Mouse (Mus musculus) liver, adult 2 months (tissue): ENCODE measurements around the gene LTO1. TPM values are rescaled to one million over a fixed set of nuclear protein-coding genes. Genes with fewer than 3 reads are reported as not detected.

ENCODE experiments used
- DNase-seq: peaks from one replicate; pipeline ENCODE4 v3.0.0-alpha.2; 2011; ENCODE audit warnings: low read depth, low spot score; ENCODE audit errors: extremely low read depth
- H3K27ac ChIP-seq: fragments of 200-500 bp; replicated peaks from 2 replicates; pipeline ENCODE4 v1.5.1; 2012; ENCODE audit warnings: low read depth, mild to moderate bottlenecking, control low read depth, inconsistent platforms, low read length; ENCODE audit not compliant: insufficient read depth
- H3K27me3 ChIP-seq: fragments of 200-500 bp; 2 replicates; pipeline ENCODE4 v1.6.1; 2012; ENCODE audit warnings: mild to moderate bottlenecking, moderate library complexity, low read length, inconsistent platforms; ENCODE audit not compliant: control insufficient read depth, insufficient read depth
- H3K36me3 ChIP-seq: fragments of 200-500 bp; 2 replicates; pipeline ENCODE4 v1.6.1; 2012; ENCODE audit warnings: low read length, inconsistent platforms; ENCODE audit not compliant: control insufficient read depth, insufficient read depth
- H3K4me1 ChIP-seq: fragments of 200-500 bp; 2 replicates; pipeline ENCODE4 v1.6.1; 2011; ENCODE audit warnings: low read length; ENCODE audit not compliant: control insufficient read depth, insufficient read depth
- H3K4me3 ChIP-seq: fragments of 200-500 bp; 2 replicates; pipeline ENCODE4 v1.5.1; 2011; ENCODE audit warnings: low read depth, mild to moderate bottlenecking, control low read depth, low read length, moderate library complexity; ENCODE audit not compliant: insufficient read depth
- H3K79me2 ChIP-seq: fragments of 200-500 bp; 2 replicates; pipeline ENCODE4 v1.6.1; 2012; ENCODE audit warnings: inconsistent platforms, mild to moderate bottlenecking, low read length, moderate library complexity; ENCODE audit not compliant: control insufficient read depth, insufficient read depth
- H3K9ac ChIP-seq: fragments of 200-500 bp; 2 replicates; pipeline ENCODE4 v1.6.1; 2012; ENCODE audit warnings: low read depth, mild to moderate bottlenecking, control low read depth, inconsistent platforms, low read length
- CTCF ChIP-seq: fragments of 200-500 bp; IDR thresholded peaks from 2 replicates; pipeline ENCODE4 v1.5.1; 2011; ENCODE audit warnings: low read depth, low read length, control low read depth
- POLR2A ChIP-seq: fragments of 200-500 bp; IDR thresholded peaks from 2 replicates; pipeline ENCODE4 v1.6.1; 2011; ENCODE audit warnings: low read length, control low read depth; ENCODE audit not compliant: insufficient read depth; ENCODE audit errors: extremely low read depth
- WGBS: fragments of 180-500 bp; shearing (Covaris S2); methylation state at CpG from one replicate; pipeline ENCODE4 v1.1.7; 2018; 5-methylcytosine and 5-hydroxymethylcytosine counted together
- polyA plus RNA-seq: library from polyadenylated mRNA; depleted of rRNA; stranded (reverse); fragments of >200 nt; gene quantifications from 2 replicates; pipeline ENCODE4 v1.2.3, GENCODE M21; 2012
- total RNA-seq: library from RNA; depleted of rRNA; stranded (reverse); fragments of >200 nt; gene quantifications from 2 replicates; pipeline ENCODE4 v1.2.3, GENCODE M21; 2014

The LTO1 gene
- total and polyA plus RNA-seq, 2 experiments, result 8.9 to 11.2 TPM

DNA sequence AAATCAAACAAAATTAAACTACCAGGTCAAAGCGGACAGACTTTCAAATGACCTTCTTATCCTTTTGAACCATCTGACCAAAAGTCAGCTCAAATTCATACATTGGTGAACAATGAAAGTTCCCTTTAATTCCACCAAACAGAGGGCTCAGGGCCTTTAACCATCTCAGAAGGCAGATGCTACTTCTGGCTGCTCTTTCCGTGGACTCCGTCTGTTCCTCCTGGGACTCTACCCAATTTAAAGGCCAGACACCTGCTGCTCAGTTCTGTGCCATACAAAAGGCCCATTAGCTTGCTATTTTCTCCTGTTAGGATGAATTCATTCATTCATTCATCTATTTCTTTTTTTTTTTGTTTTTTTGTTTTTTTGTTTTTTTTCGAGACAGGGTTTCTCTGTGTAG lies 2.0 kb upstream of the LTO1 start:
- Histone ChIP-seq H3K4me1 (peaks cover 7% of the 10 kb centered on the region), H3K4me3 (no peak overlapping the region), H3K27ac (no peak overlapping the region), H3K27me3 (no peaks in the 10 kb centered on the region), H3K9ac (no peak overlapping the region), H3K79me2 (peaks cover 7% of the 10 kb centered on the region; the same call in 1 of the 2 replicates), H3K36me3 (no peaks in the 10 kb centered on the region)
- DNase-seq, result no peak
- TF ChIP-seq POLR2A, result no peak
- no peak for TF ChIP-seq CTCF
- 95% methylated on average over 4 of the region's 4 CpGs for WGBS

DNA sequence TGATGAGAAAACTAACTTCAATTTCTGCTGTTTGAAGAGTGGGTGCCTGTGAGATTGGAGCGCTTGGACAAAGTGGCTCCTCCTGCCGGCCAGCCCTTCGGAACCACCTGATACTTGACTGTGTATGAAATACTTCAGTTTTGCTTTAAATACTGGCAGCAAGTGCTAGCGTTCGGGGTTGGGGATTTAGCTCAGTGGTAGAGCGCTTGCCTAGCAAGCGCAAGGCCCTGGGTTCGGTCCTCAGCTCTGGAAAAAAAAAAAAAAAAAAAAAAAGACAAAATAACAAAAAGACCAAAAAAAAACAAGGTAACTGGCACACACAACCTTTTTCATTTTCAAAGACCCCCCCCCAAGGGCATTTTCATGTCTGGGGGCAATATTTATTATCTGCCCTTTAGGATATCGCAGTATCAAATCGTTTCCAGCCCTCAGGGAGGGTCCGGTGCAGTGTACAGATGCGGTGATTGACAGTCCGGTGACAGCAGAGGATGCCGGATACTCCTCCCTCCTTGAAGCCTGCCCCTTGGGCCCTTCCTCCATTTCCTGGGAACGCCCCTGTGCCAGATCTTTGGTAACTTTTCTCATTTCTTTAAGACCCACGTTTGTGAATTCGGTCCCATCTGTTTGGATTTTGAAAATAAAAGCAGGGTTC lies 478 bp upstream of the LTO1 start:
- H3K4me1 ChIP-seq, result peaks cover 7% of the 10 kb centered on the region
- WGBS, result 15% methylated on average over 17 of the region's 17 CpGs
- H3K9ac ChIP-seq, result peak overlapping the region; percentile 29
- peak overlapping the region; percentile 86 for H3K4me3 ChIP-seq
- TF ChIP-seq POLR2A, result no peak
- 0 out of 2 replicates have a peak, but pooled peaks have one; percentile 18 for TF ChIP-seq CTCF
- peaks cover 7% of the 10 kb centered on the region; the same call in 1 of the 2 replicates for H3K79me2 ChIP-seq
- no peak for DNase-seq
- peak overlapping the region; percentile 41; the same call in 1 of the 2 replicates for H3K27ac ChIP-seq
- no peaks in the 10 kb centered on the region for H3K36me3 ChIP-seq
- H3K27me3 ChIP-seq, result no peaks in the 10 kb centered on the region

DNA sequence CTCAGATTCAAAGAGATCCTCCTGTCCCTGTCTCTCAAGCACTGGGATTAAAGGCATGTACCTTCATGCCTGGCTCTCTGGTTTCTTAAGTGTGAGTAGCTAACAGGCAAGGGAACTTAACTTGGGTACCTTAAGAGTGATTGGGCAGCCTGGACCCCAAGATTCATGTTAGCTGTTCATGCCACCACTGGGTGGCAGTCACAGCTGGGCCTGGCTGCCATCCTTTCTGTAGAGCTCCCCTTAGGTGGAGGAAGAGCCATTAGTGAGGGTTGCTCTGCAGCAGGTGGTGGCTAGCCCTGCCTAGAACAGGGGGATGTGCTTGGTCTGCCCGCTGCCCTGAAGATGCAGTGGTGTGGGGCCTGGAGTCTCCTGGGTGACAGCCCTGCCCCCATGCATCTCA lies 3.9 kb downstream of the LTO1 start:
- DNase-seq, result no peak
- peak; percentile 69 for TF ChIP-seq CTCF
- TF ChIP-seq POLR2A, result no peak
- H3K27ac ChIP-seq, result no peak overlapping the region
- H3K4me1 ChIP-seq, result peaks cover 7% of the 10 kb centered on the region
- H3K27me3 ChIP-seq, result no peaks in the 10 kb centered on the region
- H3K4me3 ChIP-seq, result no peak overlapping the region
- H3K79me2 ChIP-seq, result peaks cover 7% of the 10 kb centered on the region; the same call in 1 of the 2 replicates
- WGBS, result 93% methylated on average over 1 of the region's 1 CpGs
- no peak overlapping the region for H3K9ac ChIP-seq
- H3K36me3 ChIP-seq, result 0 out of 2 replicates have a peak, but pooled peaks cover 2% of the 10 kb centered on the region

GRCm38 (mm10) chr7:144927591-144927990 lies 12.7 kb downstream of the LTO1 start:
- H3K4me1 ChIP-seq, result peaks cover 28% of the 10 kb centered on the region
- H3K9ac ChIP-seq, result peak overlapping the region; percentile 11; the same call in 1 of the 2 replicates
- TF ChIP-seq CTCF (no peak), POLR2A (no peak)
- peak overlapping the region; percentile 86 for H3K27ac ChIP-seq
- no peaks in the 10 kb centered on the region for H3K27me3 ChIP-seq
- 26% methylated on average over 2 of the region's 2 CpGs for WGBS
- H3K79me2 ChIP-seq, result no peaks in the 10 kb centered on the region
- H3K4me3 ChIP-seq, result no peak overlapping the region
- H3K36me3 ChIP-seq, result no peaks in the 10 kb centered on the region
- peak; percentile 82 for DNase-seq

DNA sequence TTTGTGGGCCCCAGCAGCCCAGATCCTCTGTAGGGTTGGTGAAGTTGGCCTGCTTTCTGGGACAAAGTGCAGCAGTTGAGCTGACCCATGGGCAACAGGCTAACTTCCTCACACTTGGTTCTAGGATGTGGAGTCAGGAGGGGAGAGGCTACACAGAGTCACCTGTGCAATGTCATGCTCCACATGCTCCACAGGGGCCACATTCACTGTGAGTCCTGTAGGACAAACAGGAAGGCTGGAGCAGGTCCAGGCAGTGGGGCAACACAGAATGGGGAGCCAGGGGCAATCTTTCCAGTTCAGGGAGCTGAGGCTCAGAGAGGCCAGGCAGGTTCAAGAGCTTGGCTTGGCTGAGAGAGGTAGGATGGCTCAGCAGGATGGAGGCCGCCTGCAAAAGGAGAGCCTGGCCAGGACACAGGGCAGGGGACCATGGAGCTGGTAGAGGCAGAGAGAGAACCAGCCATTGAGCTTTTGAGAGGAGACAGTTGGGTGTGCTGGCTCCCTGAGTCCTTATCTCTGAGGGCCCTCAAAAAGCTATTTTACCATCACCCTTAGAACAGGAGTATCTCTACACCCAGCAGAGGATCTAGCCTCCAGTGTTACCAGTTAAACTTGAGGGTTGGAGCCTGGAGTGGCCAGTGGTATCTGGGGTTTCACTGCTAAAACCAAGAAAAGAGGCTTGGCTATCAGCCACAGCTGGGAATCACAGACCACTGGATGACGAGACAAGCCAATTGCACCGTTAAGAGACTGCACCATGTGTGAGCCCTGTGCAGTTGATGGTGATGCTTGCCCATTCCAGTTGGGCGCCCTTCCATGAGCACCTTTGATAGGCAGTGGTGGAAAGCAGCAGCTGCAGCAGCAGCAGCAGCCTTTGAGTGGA lies 13.3 kb downstream of the LTO1 start:
- 39% methylated on average over 4 of the region's 4 CpGs for WGBS
- DNase-seq, result peak; percentile 90
- peak overlapping the region; percentile 86 for H3K27ac ChIP-seq
- no peaks in the 10 kb centered on the region for H3K36me3 ChIP-seq
- peaks cover 32% of the 10 kb centered on the region for H3K4me1 ChIP-seq
- TF ChIP-seq CTCF, result no peak
- TF ChIP-seq POLR2A, result no peak
- no peak overlapping the region; the same call in 1 of the 2 replicates for H3K9ac ChIP-seq
- H3K27me3 ChIP-seq, result no peaks in the 10 kb centered on the region
- H3K79me2 ChIP-seq, result no peaks in the 10 kb centered on the region
- H3K4me3 ChIP-seq, result no peak overlapping the region
